Mouse (Mus musculus): ENCODE measurements around the gene Aarsd1.

DNA sequence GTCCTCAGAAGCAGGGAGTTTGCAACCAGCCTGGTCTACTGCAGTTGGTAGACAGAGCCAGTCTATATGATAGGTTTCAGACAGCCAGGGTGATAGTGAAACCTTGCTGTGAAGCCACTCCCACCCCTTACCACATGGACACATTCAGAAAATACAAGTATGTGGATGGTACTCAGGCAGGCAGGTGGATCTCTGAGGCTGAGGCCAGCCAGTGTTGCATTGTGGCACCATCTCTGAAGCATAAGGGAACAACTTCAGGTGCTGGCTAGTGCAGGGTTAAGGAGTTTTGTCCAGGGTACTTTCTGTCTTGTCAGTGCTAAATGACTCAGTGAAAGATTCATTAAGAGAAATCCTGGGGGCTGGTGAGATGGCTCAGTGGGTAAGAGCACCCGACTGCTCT is 28.9 kb upstream of the Aarsd1 start:
- no peak for TF ChIP-seq POLR2A (IDR thresholded peaks at IDR 0.05; ENCODE audit: extremely low read depth, insufficient read depth, low read length)
- no peak for TF ChIP-seq CTCF (IDR thresholded peaks at IDR 0.05; ENCODE audit: extremely low read depth, insufficient read depth, low read length)

Measured in cortical plate, adult 2 months (tissue).